Mouse (Mus musculus): Measurements from ENCODE around the gene Marc1.

- no peak for TF ChIP-seq CTCF (IDR thresholded peaks at IDR 0.05; ENCODE audit: low read depth)
- no peak for TF ChIP-seq EP300 (optimal IDR thresholded peaks at IDR 0.05)
Measured at GRCm38 (mm10) chr1:184833499-184833898, 22.4 kb upstream of the Marc1 start.

Data from stomach, postnatal 0 days (tissue).